Mouse (Mus musculus): ENCODE measurements at regions not wholly inside any gene's neighbourhood (a gene's known extent, or its start where the extent isn't known, plus 50 kb on each side); places are given as distances from the start of the nearest gene placed in this dataset.

DNA sequence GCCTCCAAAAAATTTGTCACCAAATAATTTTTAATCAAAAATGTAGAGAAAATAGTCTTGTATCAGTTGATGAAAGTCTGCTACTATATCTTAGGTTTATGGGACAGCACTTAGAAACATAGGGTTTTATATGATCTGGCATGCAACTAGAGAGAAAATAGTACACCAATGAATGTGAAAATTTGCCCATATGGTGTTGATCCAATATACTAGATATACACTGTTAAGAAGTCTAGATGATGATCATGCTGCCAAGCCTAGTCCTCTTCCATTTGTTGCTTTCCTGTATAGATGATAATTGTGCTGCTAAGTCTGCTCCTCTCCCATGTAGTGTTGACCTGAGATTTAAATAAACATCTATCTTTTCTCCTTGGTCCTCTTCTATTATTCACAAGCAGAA is 481.9 kb downstream of the Cntn6 start:
- no peak overlapping the region for H3K27ac ChIP-seq
- no peaks in the 10 kb centered on the region for H3K9me3 ChIP-seq (ENCODE audit: control insufficient read depth, low read length)
- H3K4me3 ChIP-seq (ENCODE audit: insufficient read depth in 1 of 2, low read depth in 2 of 2, low read length in 2 of 2): no peak overlapping the region
- H3K4me1 ChIP-seq (replicated peaks; ENCODE audit: control insufficient read depth in 2 of 2, insufficient read depth in 2 of 2, low read length in 1 of 2): no peaks in the 10 kb centered on the region
- TF ChIP-seq CTCF (IDR thresholded peaks at IDR 0.05; ENCODE audit: low read depth): no peak
- TF ChIP-seq EP300 (IDR thresholded peaks at IDR 0.05; ENCODE audit: low read depth): no peak
- no peaks in the 10 kb centered on the region for H3K36me3 ChIP-seq (replicated peaks; ENCODE audit: control insufficient read depth, insufficient read depth, low read depth)
- no peak overlapping the region for H3K4me2 ChIP-seq (ENCODE audit: low read depth)
- ATAC-seq (ENCODE audit: insufficient read depth): no peak
- H3K9ac ChIP-seq (replicated peaks): no peak overlapping the region
- DNase-seq (ENCODE audit: low read depth in 3 of 3, low spot score in 3 of 3): no peak
- H3K27me3 ChIP-seq (ENCODE audit: control insufficient read depth, insufficient read depth, low read length): no peaks in the 10 kb centered on the region

DNA sequence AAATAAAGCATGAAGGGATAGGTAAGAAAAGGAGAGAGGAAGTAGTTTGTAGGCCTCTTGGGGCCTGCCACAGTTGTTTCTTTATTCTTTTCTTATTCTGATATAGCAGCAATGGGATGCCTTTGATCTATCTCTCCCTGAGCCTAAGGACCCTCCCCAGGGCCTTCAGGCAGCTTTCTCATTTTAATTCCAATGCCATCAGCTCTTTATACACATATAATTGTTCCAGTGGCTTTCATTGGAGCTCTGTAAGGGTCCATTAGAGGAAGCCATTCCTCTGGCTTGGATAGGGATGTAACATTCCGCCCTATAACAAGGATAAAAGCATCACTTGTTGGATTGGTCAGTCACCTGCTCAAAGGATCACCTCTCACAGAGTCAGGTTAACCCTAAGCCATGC is 491.6 kb downstream of the Cntn6 start:
- H3K9me3 ChIP-seq (ENCODE audit: control insufficient read depth, low read length): no peaks in the 10 kb centered on the region
- H3K4me2 ChIP-seq (ENCODE audit: low read depth): no peak overlapping the region
- no peaks in the 10 kb centered on the region for H3K36me3 ChIP-seq (replicated peaks; ENCODE audit: control insufficient read depth, insufficient read depth, low read depth)
- no peak for TF ChIP-seq CTCF (IDR thresholded peaks at IDR 0.05; ENCODE audit: low read depth)
- no peak for TF ChIP-seq EP300 (IDR thresholded peaks at IDR 0.05; ENCODE audit: low read depth)
- H3K4me3 ChIP-seq (ENCODE audit: insufficient read depth in 1 of 2, low read depth in 2 of 2, low read length in 2 of 2): no peak overlapping the region
- no peaks in the 10 kb centered on the region for H3K4me1 ChIP-seq (replicated peaks; ENCODE audit: control insufficient read depth in 2 of 2, insufficient read depth in 2 of 2, low read length in 1 of 2)
- H3K27me3 ChIP-seq (ENCODE audit: control insufficient read depth, insufficient read depth, low read length): no peaks in the 10 kb centered on the region
- no peak for DNase-seq (ENCODE audit: low read depth in 3 of 3, low spot score in 3 of 3)
- no peak overlapping the region for H3K27ac ChIP-seq
- 23% methylated on average over 1 of the region's 1 CpGs for WGBS (ENCODE audit: insufficient replicate concordance)
- H3K9ac ChIP-seq (replicated peaks): no peak overlapping the region
- no peak for ATAC-seq (ENCODE audit: insufficient read depth)

- ATAC-seq (ENCODE audit: insufficient read depth) (no peak), DNase-seq (ENCODE audit: low read depth in 3 of 3, low spot score in 3 of 3) (no peak)
- Histone ChIP-seq H3K4me2 (ENCODE audit: low read depth) (no peak overlapping the region), H3K27me3 (ENCODE audit: control insufficient read depth, insufficient read depth, low read length) (no peaks in the 10 kb centered on the region), H3K27ac (no peak overlapping the region), H3K36me3 (replicated peaks; ENCODE audit: control insufficient read depth, insufficient read depth, low read depth) (no peaks in the 10 kb centered on the region), H3K9ac (replicated peaks) (no peak overlapping the region), H3K4me3 (ENCODE audit: insufficient read depth in 1 of 2, low read depth in 2 of 2, low read length in 2 of 2) (no peak overlapping the region), H3K4me1 (replicated peaks; ENCODE audit: control insufficient read depth in 2 of 2, insufficient read depth in 2 of 2, low read length in 1 of 2) (no peaks in the 10 kb centered on the region), H3K9me3 (ENCODE audit: control insufficient read depth, low read length) (no peaks in the 10 kb centered on the region)
- TF ChIP-seq CTCF (IDR thresholded peaks at IDR 0.05; ENCODE audit: low read depth) (no peak), EP300 (IDR thresholded peaks at IDR 0.05; ENCODE audit: low read depth) (no peak)
- 69% methylated on average over 4 of the region's 4 CpGs for WGBS (ENCODE audit: insufficient replicate concordance)
These were observed 497.3 kb downstream of the Cntn6 start for GRCm38 (mm10) chr6:104989863-104990262.

DNA sequence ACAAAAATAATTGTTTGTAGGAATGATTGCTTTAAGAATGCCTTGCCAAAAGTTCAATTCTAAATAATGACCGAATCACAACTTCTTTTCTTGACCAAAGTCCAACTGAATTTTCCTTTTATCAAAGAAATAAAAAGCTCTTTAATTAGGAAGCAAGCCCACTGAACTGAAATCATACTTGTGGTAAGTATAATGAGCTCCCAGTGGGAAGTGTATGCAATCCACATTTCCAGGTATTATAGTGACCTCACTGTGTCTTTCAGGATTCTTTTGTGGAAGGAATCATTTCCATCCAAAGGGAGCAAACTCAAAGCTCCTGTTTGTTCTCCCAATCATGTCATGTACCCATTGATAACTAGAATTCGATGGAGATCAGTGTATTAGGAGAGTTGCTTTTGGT is 497.8 kb downstream of the Cntn6 start:
- Histone ChIP-seq H3K4me2 (ENCODE audit: low read depth) (no peak overlapping the region), H3K9ac (replicated peaks) (no peak overlapping the region), H3K36me3 (replicated peaks; ENCODE audit: control insufficient read depth, insufficient read depth, low read depth) (no peaks in the 10 kb centered on the region), H3K27ac (no peak overlapping the region), H3K9me3 (ENCODE audit: control insufficient read depth, low read length) (no peaks in the 10 kb centered on the region), H3K27me3 (ENCODE audit: control insufficient read depth, insufficient read depth, low read length) (no peaks in the 10 kb centered on the region), H3K4me1 (replicated peaks; ENCODE audit: control insufficient read depth in 2 of 2, insufficient read depth in 2 of 2, low read length in 1 of 2) (no peaks in the 10 kb centered on the region), H3K4me3 (ENCODE audit: insufficient read depth in 1 of 2, low read depth in 2 of 2, low read length in 2 of 2) (no peak overlapping the region)
- 41% methylated on average over 2 of the region's 2 CpGs for WGBS (ENCODE audit: insufficient replicate concordance)
- DNase-seq (ENCODE audit: low read depth in 3 of 3, low spot score in 3 of 3) (no peak), ATAC-seq (ENCODE audit: insufficient read depth) (no peak)
- no peak for TF ChIP-seq CTCF (IDR thresholded peaks at IDR 0.05; ENCODE audit: low read depth)
- TF ChIP-seq EP300 (IDR thresholded peaks at IDR 0.05; ENCODE audit: low read depth): no peak

DNA sequence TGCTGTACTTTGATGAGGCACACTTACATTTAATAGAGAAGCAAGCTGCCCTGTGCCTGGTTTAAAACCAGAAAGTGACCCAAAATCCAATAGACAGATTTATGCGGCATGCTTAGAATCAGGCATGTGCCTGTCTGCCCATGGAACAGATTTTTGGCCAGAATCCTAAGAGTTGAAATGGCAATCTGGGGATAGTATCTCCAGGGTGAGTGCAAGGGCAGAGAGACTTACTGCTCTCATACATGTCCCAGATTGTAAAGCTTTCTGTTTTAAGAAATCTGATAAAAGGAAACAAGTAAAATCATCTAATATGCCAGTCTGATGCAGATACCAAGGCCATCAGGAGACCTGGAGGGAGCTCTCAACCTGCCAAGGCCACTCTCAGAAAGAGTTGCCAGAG is 507.0 kb downstream of the Cntn6 start:
- no peak overlapping the region for H3K4me3 ChIP-seq (ENCODE audit: insufficient read depth in 1 of 2, low read depth in 2 of 2, low read length in 2 of 2)
- H3K36me3 ChIP-seq (replicated peaks; ENCODE audit: control insufficient read depth, insufficient read depth, low read depth): no peaks in the 10 kb centered on the region
- ATAC-seq (ENCODE audit: insufficient read depth): no peak
- TF ChIP-seq CTCF (IDR thresholded peaks at IDR 0.05; ENCODE audit: low read depth) (no peak), EP300 (IDR thresholded peaks at IDR 0.05; ENCODE audit: low read depth) (no peak)
- WGBS (ENCODE audit: insufficient replicate concordance): 78% methylated on average over 1 of the region's 1 CpGs
- no peak overlapping the region for H3K9ac ChIP-seq (replicated peaks)
- H3K4me2 ChIP-seq (ENCODE audit: low read depth): no peak overlapping the region
- H3K27me3 ChIP-seq (ENCODE audit: control insufficient read depth, insufficient read depth, low read length): no peaks in the 10 kb centered on the region
- no peak for DNase-seq (ENCODE audit: low read depth in 3 of 3, low spot score in 3 of 3)
- H3K4me1 ChIP-seq (replicated peaks; ENCODE audit: control insufficient read depth in 2 of 2, insufficient read depth in 2 of 2, low read length in 1 of 2): no peaks in the 10 kb centered on the region
- H3K9me3 ChIP-seq (ENCODE audit: control insufficient read depth, low read length): no peaks in the 10 kb centered on the region
- no peak overlapping the region for H3K27ac ChIP-seq

DNA sequence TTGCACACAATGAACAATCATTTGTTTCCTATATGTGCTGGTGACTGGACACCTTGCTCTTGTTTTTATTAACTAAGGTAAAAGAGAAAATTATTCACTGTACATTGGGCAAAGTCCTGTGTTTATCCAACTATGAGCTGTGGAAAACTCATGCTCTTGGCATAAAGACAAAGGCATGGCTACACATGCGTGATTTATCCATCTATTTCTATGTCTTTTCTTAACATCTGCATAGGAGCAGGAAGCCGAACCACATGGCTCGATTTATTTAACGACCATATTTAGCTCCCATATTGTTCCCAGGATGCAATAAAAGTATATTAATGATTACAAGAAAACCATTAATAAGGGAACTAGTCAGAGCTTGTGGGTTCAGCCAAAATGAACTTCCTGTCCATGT is 528.1 kb downstream of the Cntn6 start:
- H3K4me3 ChIP-seq (ENCODE audit: insufficient read depth in 1 of 2, low read depth in 2 of 2, low read length in 2 of 2): no peak overlapping the region
- no peaks in the 10 kb centered on the region for H3K4me1 ChIP-seq (replicated peaks; ENCODE audit: control insufficient read depth in 2 of 2, insufficient read depth in 2 of 2, low read length in 1 of 2)
- H3K4me2 ChIP-seq (ENCODE audit: low read depth): no peak overlapping the region
- no peaks in the 10 kb centered on the region for H3K27me3 ChIP-seq (ENCODE audit: control insufficient read depth, insufficient read depth, low read length)
- TF ChIP-seq CTCF (IDR thresholded peaks at IDR 0.05; ENCODE audit: low read depth) (no peak), EP300 (IDR thresholded peaks at IDR 0.05; ENCODE audit: low read depth) (no peak)
- DNase-seq (ENCODE audit: low read depth in 3 of 3, low spot score in 3 of 3) (no peak), ATAC-seq (ENCODE audit: insufficient read depth) (no peak)
- 57% methylated on average over 4 of the region's 4 CpGs for WGBS (ENCODE audit: insufficient replicate concordance)
- no peaks in the 10 kb centered on the region for H3K9me3 ChIP-seq (ENCODE audit: control insufficient read depth, low read length)
- H3K27ac ChIP-seq: no peak overlapping the region
- no peak overlapping the region for H3K9ac ChIP-seq (replicated peaks)
- H3K36me3 ChIP-seq (replicated peaks; ENCODE audit: control insufficient read depth, insufficient read depth, low read depth): no peaks in the 10 kb centered on the region

Measured in liver, embryonic 14.5 days (tissue).